Mouse (Mus musculus) embryonic facial prominence, embryonic 11.5 days (tissue): ENCODE results near the gene Patj. TPM values are rescaled to one million over a fixed set of nuclear protein-coding genes. Genes with fewer than 3 reads are reported as not detected.
A peak's percentile ranks its signal among the peaks of the same experiment; 100 is the strongest.

ENCODE experiments used
- ATAC-seq: fragments of 200-750 bp; cut with Nextera tagmentation; replicated peaks from 2 replicates; pipeline ENCODE4 v1.8.0; 2017; ENCODE audit warnings: low read depth; ENCODE audit not compliant: insufficient number of reproducible peaks, low FRiP score, low TSS enrichment
- DNase-seq: peaks from one replicate; pipeline ENCODE4 v3.0.0-alpha.2; 2015; ENCODE audit warnings: low spot score
- H3K27ac ChIP-seq: fragments of 300-500 bp; sonication (generic); replicated peaks from 2 replicates; pipeline ENCODE4 v1.5.1; 2014; ENCODE audit warnings: mild to moderate bottlenecking, low read depth, low read length, control low read depth
- H3K27me3 ChIP-seq: fragments of 300-500 bp; sonication (generic); 2 replicates; pipeline ENCODE4 v1.6.1; 2014; ENCODE audit warnings: mild to moderate bottlenecking, low read length, moderate library complexity, mixed read lengths; ENCODE audit not compliant: control insufficient read depth, insufficient read depth
- H3K36me3 ChIP-seq: fragments of 300-500 bp; sonication (generic); replicated peaks from 2 replicates; pipeline ENCODE4 v1.6.1; 2014; ENCODE audit warnings: low read depth, mild to moderate bottlenecking, low read length, moderate library complexity, mixed read lengths; ENCODE audit not compliant: control insufficient read depth, insufficient read depth
- H3K4me1 ChIP-seq: fragments of 300-500 bp; sonication (generic); 2 replicates; pipeline ENCODE4 v1.6.1; 2014; ENCODE audit warnings: low read length, mixed read lengths; ENCODE audit not compliant: control insufficient read depth, insufficient read depth
- H3K4me2 ChIP-seq: fragments of 300-500 bp; sonication (generic); 2 replicates; pipeline ENCODE4 v1.6.1; 2014; ENCODE audit warnings: low read depth, mild to moderate bottlenecking, control low read depth, low read length, moderate library complexity
- H3K4me3 ChIP-seq: fragments of 300-500 bp; sonication (generic); 2 replicates; pipeline ENCODE4 v1.5.1; 2014; ENCODE audit warnings: low read depth, low read length, control low read depth
- H3K9ac ChIP-seq: fragments of 300-500 bp; sonication (generic); replicated peaks from 2 replicates; pipeline ENCODE4 v1.6.1; 2014; ENCODE audit warnings: mild to moderate bottlenecking, control low read depth, low read length
- H3K9me3 ChIP-seq: fragments of 300-500 bp; sonication (generic); replicated peaks from 2 replicates; pipeline ENCODE4 v1.6.1; 2016; ENCODE audit warnings: mild to moderate bottlenecking, low read length, inconsistent platforms, mixed read lengths; ENCODE audit not compliant: control insufficient read depth
- WGBS: fragments of 180-500 bp; shearing (Covaris S2); extraction: QIAGEN DNeasy Blood & Tissue Kit; methylation state at CpG from one replicate; pipeline ENCODE4 v1.1.7; 2014; 5-methylcytosine and 5-hydroxymethylcytosine counted together
- polyA plus RNA-seq: library from polyadenylated mRNA; unstranded; fragments of >200 nt; fragmentation: Nextera tagmentation; extraction: Ambion mirVana; gene quantifications from 2 replicates; pipeline ENCODE4 v1.2.1, GENCODE M21; 2014

The Patj gene
- polyA plus RNA-seq, 1 experiment from 2014 or later, result 13.2 TPM

DNA sequence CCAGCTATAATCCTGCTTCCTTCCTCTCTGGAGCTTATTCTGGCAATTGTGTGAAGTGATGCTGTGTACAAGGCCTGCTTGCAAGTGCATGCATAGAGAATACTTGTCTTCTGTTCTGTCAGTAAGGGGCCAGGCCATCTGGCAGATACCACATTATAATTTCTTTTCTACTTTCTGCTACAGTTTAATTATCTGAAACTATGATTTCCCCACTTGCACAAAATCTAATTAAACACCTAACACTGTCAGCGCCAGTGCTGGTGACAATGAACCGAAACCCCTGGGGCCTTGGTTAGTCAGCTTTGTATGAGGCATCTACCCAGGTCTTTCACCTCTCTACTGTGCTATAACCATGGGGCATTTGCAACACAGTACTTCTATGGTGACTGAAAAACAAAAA is 160.1 kb downstream of the Patj start:
- Histone ChIP-seq H3K4me1 (no peaks in the 10 kb centered on the region), H3K4me3 (no peak overlapping the region), H3K9me3 (no peaks in the 10 kb centered on the region), H3K4me2 (no peak overlapping the region), H3K9ac (no peak overlapping the region), H3K36me3 (no peaks in the 10 kb centered on the region), H3K27ac (no peak overlapping the region), H3K27me3 (no peaks in the 10 kb centered on the region)
- ATAC-seq (no peak), DNase-seq (no peak)
- WGBS, result 87% methylated on average over 2 of the region's 2 CpGs

DNA sequence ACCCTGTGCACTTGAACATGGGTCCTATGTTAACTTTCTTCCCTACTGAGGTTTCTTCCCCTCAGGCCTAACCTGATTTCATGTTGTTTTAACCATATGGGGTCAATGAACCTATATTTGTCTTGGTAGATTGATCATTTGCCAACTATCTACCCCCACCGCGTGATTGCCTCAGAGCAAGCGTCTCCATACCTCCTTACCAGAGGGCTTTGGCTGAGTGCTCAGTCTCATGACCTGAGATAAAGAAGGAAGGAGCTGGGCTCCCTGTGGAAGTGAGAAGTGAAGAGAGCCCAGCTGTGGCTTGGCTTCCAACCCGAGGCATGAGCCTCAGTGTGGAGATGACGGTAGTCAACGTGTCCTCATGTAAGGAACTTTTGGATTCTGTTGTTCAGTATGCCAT is 160.9 kb downstream of the Patj start:
- 95% methylated on average over 6 of the region's 6 CpGs for WGBS
- H3K9me3 ChIP-seq, result no peaks in the 10 kb centered on the region
- no peak overlapping the region for H3K4me2 ChIP-seq
- ATAC-seq, result no peak
- no peaks in the 10 kb centered on the region for H3K27me3 ChIP-seq
- H3K9ac ChIP-seq, result no peak overlapping the region
- H3K27ac ChIP-seq, result no peak overlapping the region
- no peak overlapping the region for H3K4me3 ChIP-seq
- no peak for DNase-seq
- H3K36me3 ChIP-seq, result no peaks in the 10 kb centered on the region
- no peaks in the 10 kb centered on the region for H3K4me1 ChIP-seq

DNA sequence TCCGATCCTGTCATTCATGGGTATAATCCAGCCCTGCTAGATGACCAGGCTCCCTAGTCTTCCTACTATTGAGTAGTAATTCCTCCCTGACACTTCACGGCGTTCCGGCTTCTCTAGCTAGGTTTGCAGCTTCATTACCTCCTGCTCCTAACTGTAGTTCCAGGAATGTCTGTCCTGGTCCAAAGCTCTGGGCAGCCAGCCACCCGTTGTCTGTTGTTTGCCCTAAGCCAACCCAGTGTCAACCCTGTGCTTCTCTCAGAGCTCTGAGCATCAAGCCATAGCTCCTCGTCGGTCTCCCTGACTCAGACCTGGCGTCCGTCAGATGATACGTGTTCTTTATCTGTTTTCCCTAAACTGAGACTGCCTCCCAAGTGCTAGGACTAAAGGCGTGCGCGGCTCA is 161.6 kb downstream of the Patj start:
- Histone ChIP-seq H3K4me1 (no peaks in the 10 kb centered on the region), H3K4me2 (no peak overlapping the region), H3K27ac (no peak overlapping the region), H3K9me3 (no peaks in the 10 kb centered on the region), H3K9ac (no peak overlapping the region), H3K36me3 (no peaks in the 10 kb centered on the region), H3K4me3 (no peak overlapping the region), H3K27me3 (no peaks in the 10 kb centered on the region)
- ATAC-seq, result no peak
- DNase-seq, result no peak
- 93% methylated on average over 13 of the region's 13 CpGs for WGBS

DNA sequence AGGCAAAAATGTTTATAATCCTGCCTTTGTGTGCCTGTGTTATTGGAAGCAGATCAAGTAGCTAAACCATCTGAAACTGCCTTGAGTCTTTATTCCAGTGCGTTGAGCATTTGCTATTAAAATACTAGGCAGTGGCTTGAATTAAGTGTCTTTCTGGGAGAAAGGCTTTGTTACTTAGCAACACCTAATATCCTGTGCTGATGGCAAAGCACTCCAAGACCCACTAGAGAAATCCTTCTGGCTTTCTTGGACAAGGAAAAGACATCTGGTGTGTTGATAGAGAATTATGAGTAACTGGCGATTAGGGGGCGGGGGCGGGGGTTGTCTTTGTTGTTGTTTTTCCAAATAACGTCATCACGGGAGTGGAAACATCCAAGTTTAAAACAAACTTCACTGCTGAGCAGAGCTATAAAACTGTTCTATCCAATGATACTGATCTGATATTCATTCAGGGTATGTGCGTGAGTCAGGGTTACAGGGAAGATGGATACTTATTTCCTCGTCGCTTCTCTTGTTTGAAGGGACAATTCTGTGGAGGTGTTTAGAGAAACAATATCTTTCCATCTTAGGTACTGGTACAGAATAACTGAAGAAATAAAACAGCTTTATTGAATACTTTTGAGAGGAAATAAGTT is 164.7 kb downstream of the Patj start:
- Histone ChIP-seq H3K9me3 (no peaks in the 10 kb centered on the region), H3K4me2 (no peak overlapping the region), H3K36me3 (no peaks in the 10 kb centered on the region), H3K4me1 (no peaks in the 10 kb centered on the region), H3K9ac (no peak overlapping the region), H3K27me3 (no peaks in the 10 kb centered on the region), H3K4me3 (no peak overlapping the region), H3K27ac (no peak overlapping the region)
- ATAC-seq (no peak), DNase-seq (peak; percentile 40)
- 75% methylated on average over 9 of the region's 9 CpGs for WGBS

DNA sequence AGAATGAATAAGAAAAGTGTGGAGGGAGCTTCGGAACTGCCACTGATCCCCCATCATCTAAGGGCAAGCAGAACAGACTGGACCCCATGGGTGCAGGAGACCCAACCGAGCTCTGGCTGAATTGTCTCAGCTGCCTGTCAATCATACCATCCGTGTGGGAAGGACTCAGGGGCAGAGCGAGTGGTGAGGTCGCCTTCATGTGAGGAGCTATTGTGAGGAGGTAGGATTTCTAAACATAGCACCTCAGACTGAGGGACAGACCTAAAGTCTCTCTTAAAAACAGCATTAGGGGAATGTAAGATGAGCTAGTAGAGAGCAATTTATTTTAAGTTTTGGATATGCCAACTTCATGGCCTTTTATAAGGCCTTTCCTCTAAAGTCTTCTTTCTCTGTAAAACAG is 167.5 kb downstream of the Patj start:
- no peak overlapping the region for H3K4me2 ChIP-seq
- DNase-seq (no peak), ATAC-seq (no peak)
- H3K9ac ChIP-seq, result no peak overlapping the region
- no peak overlapping the region for H3K4me3 ChIP-seq
- H3K36me3 ChIP-seq, result no peaks in the 10 kb centered on the region
- H3K27me3 ChIP-seq, result no peaks in the 10 kb centered on the region
- 47% methylated on average over 5 of the region's 5 CpGs for WGBS
- H3K9me3 ChIP-seq, result no peaks in the 10 kb centered on the region
- no peaks in the 10 kb centered on the region for H3K4me1 ChIP-seq
- no peak overlapping the region for H3K27ac ChIP-seq

DNA sequence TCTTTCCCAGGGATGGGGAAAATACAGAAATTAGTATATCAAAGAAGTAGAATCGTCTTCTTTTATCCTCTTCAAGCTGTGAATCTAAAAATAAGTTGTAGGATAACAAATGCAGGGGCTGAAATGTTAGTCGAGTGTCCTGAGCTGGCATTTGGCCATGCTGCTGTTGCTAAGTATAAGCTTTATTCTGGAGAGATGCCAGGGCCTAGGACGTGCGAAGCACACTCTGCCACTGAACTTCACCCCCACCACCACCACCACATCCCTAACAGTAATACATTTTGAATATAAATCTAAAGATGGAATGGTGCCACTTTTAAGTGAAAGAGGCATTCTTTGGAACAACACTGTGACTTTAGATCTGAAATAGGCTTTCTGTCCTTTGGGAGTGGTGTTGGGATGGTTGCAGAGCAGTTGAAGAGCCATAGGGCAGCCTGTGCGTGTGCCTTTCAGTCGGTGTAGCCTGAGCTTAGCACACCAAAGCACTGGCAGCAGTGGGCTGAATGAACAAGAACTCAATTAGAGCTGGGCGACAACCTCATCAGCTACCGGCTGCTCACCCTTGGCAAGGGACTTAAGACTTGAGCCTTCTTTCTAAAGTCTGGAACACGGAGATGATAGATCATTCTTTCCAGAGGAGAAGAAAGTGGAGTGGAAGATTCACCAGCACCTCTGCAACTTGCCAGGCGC is 168.1 kb downstream of the Patj start:
- ATAC-seq (no peak), DNase-seq (no peak)

DNA sequence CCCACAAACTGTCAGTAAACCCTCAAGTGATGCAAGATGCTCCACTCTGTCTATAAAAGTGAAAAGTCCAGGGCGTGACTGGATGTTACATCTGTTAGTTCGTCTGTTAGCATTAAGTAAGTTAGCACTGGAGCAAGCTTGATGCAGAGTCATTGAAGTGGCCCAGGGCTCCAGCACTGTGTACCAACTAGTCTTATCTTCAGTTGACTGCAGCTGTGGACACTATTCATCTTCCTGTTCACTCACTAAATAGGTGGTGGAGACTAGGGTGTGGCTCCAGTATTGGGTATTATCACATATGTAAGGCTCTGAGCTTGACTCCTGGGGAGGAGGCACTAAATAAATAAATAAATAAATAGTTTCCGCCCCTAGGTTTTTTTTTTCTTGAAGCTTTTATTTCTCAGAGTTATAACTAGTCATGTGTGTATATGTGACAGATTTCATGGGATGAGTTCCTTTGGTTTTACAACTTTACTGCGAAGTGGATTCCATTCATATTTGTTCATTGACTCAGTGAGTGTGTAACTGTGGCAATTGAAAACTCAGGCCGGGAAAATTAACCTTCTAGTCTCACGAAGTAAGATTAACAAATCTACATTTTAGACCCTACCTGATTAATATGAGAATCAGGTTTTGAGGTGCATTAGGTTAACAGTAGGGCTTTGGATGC is 168.7 kb downstream of the Patj start:
- Histone ChIP-seq H3K27ac (no peak overlapping the region), H3K4me3 (no peak overlapping the region), H3K4me1 (no peaks in the 10 kb centered on the region), H3K4me2 (no peak overlapping the region), H3K9me3 (no peaks in the 10 kb centered on the region), H3K36me3 (no peaks in the 10 kb centered on the region), H3K9ac (no peak overlapping the region), H3K27me3 (no peaks in the 10 kb centered on the region)
- DNase-seq (no peak), ATAC-seq (no peak)
- WGBS, result 91% methylated on average over 6 of the region's 6 CpGs

More for the DNA sequence above, 168.1 kb downstream of the Patj start:
- 85% methylated on average over 10 of the region's 10 CpGs for WGBS
- H3K4me2 ChIP-seq, result no peak overlapping the region
- no peaks in the 10 kb centered on the region for H3K9me3 ChIP-seq
- no peak overlapping the region for H3K27ac ChIP-seq
- no peak overlapping the region for H3K9ac ChIP-seq
- no peaks in the 10 kb centered on the region for H3K27me3 ChIP-seq
- H3K4me1 ChIP-seq, result no peaks in the 10 kb centered on the region
- H3K36me3 ChIP-seq, result no peaks in the 10 kb centered on the region
- H3K4me3 ChIP-seq, result no peak overlapping the region

DNA sequence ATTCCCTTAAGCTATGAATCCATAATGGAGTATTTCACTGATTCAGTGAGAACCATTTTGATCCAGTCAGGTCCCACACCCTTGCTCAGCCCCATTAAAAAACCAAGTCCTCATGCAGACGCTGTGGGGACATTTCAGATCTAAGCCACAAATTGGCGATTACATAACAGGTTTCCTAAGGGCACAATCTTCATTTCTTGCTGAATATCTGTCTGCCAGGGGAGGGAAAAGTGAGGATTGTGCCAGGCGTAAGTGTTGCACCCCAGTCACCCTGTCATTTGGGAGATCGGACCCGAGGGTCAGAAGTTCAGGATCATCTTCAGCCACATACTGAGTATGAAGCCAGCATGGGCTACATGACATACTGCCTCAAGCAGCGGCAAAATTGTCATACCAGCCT is 171.2 kb downstream of the Patj start:
- H3K36me3 ChIP-seq, result no peaks in the 10 kb centered on the region
- no peak overlapping the region for H3K27ac ChIP-seq
- no peak overlapping the region for H3K4me3 ChIP-seq
- ATAC-seq (no peak), DNase-seq (no peak)
- no peaks in the 10 kb centered on the region for H3K27me3 ChIP-seq
- no peaks in the 10 kb centered on the region for H3K4me1 ChIP-seq
- 89% methylated on average over 6 of the region's 6 CpGs for WGBS
- H3K9ac ChIP-seq, result no peak overlapping the region
- no peaks in the 10 kb centered on the region for H3K9me3 ChIP-seq
- H3K4me2 ChIP-seq, result no peak overlapping the region
